11 mouse cellular contexts compared by ENCODE assay signal in genomic region chr16:10974939-10975338, GRCm38 (mm10).
DNase-seq lines count a peak whose midpoint lies in the region; ATAC-seq and TF ChIP-seq lines count a peak whose summit lies in the region.
"Had no signal": no experiment of that assay in that cellular context is flagged by ENCODE, and none has a peak within 500 bp of the region (broad histone marks: within the 10 kb centered on the region; RNA-seq: fewer than 3 reads in every experiment).

No protein-coding gene starts in this region.

- no peak overlapping the region for H3K4me2 ChIP-seq in forebrain, embryonic 14.5 days (ENCODE audit: low read length)
- H3K4me2 ChIP-seq in lung, postnatal 0 days (replicated peaks; ENCODE audit: low read depth, low read length), result no peak overlapping the region
- no peak overlapping the region for H3K4me2 ChIP-seq in embryonic facial prominence, embryonic 15.5 days (replicated peaks)
- no peak overlapping the region for H3K4me2 ChIP-seq in midbrain, embryonic 13.5 days (replicated peaks)
- H3K4me2 ChIP-seq: forebrain, embryonic 15.5 days; neural tube, embryonic 12.5 days had no signal

- ATAC-seq in forebrain, embryonic 14.5 days, result peak; percentile 62; the same call in 1 of the 2 replicates
- peak; percentile 31; the same call in 1 of the 2 replicates for ATAC-seq in lung, postnatal 0 days
- ATAC-seq in embryonic facial prominence, embryonic 15.5 days (ENCODE audit: insufficient number of reproducible peaks, low FRiP score, low TSS enrichment, low read depth), result peak; percentile 78; the same call in 1 of the 2 replicates
- peak; percentile 78; the same call in 1 of the 2 replicates for ATAC-seq in midbrain, embryonic 13.5 days
- ATAC-seq in monocyte, adult 5-6 weeks (replicated peaks; ENCODE audit: insufficient number of reproducible peaks, low FRiP score, low TSS enrichment, poor library complexity, severe bottlenecking), result no peak
- ATAC-seq: forebrain, embryonic 15.5 days had no signal

- H3K4me1 ChIP-seq in forebrain, embryonic 14.5 days (ENCODE audit: control insufficient read depth, insufficient read depth, low read length), result no peaks in the 10 kb centered on the region
- H3K4me1 ChIP-seq in forebrain, embryonic 10.5 days, result peaks cover 51% of the 10 kb centered on the region
- H3K4me1 ChIP-seq in lung, postnatal 0 days (ENCODE audit: insufficient read depth, low read depth, low read length), result peaks cover 25% of the 10 kb centered on the region
- H3K4me1 ChIP-seq in lung, adult 2 months (ENCODE audit: control insufficient read depth, insufficient read depth, low read length), result peaks cover 24% of the 10 kb centered on the region
- H3K4me1 ChIP-seq in embryonic facial prominence, embryonic 15.5 days, result peaks cover 36% of the 10 kb centered on the region
- peaks cover 12% of the 10 kb centered on the region; the same call in 1 of the 2 replicates for H3K4me1 ChIP-seq in midbrain, embryonic 13.5 days (replicated peaks)
- H3K4me1 ChIP-seq: forebrain, embryonic 15.5 days had no signal

- TF ChIP-seq EP300 in lung, postnatal 0 days (IDR thresholded peaks at IDR 0.05), result no peak

- TF ChIP-seq CTCF in lung, postnatal 0 days (IDR thresholded peaks at IDR 0.05), result no peak
- no peak for TF ChIP-seq CTCF in lung, adult 2 months (IDR thresholded peaks at IDR 0.05; ENCODE audit: insufficient read depth, low read length)

- no peak for TF ChIP-seq POLR2A in lung, adult 2 months (IDR thresholded peaks at IDR 0.05; ENCODE audit: borderline replicate concordance, extremely low read depth, low read depth, low read length)

- WGBS in forebrain, embryonic 14.5 days, result 80% methylated on average over 5 of the region's 5 CpGs
- WGBS in forebrain, embryonic 10.5 days, result 70% methylated on average over 5 of the region's 5 CpGs
- 72% methylated on average over 5 of the region's 5 CpGs for WGBS in lung, postnatal 0 days
- WGBS in lung, adult 2 months, result 62% methylated on average over 5 of the region's 5 CpGs
- WGBS in embryonic facial prominence, embryonic 15.5 days, result 64% methylated on average over 5 of the region's 5 CpGs
- 77% methylated on average over 5 of the region's 5 CpGs for WGBS in midbrain, embryonic 13.5 days

- no peak overlapping the region for H3K9ac ChIP-seq in forebrain, embryonic 14.5 days (ENCODE audit: low read length)
- H3K9ac ChIP-seq in lung, postnatal 0 days (replicated peaks; ENCODE audit: low read depth), result no peak overlapping the region
- H3K9ac ChIP-seq in embryonic facial prominence, embryonic 15.5 days, result no peak overlapping the region
- no peak overlapping the region for H3K9ac ChIP-seq in midbrain, embryonic 13.5 days (replicated peaks)
- H3K9ac ChIP-seq: forebrain, embryonic 15.5 days; neural tube, embryonic 12.5 days had no signal

- H3K27ac ChIP-seq in forebrain, embryonic 14.5 days (ENCODE audit: low read depth, low read length), result no peak overlapping the region
- H3K27ac ChIP-seq in forebrain, embryonic 10.5 days, result no peak overlapping the region
- no peak overlapping the region for H3K27ac ChIP-seq in lung, postnatal 0 days (ENCODE audit: low read length)
- no peak overlapping the region for H3K27ac ChIP-seq in embryonic facial prominence, embryonic 15.5 days (replicated peaks)
- no peak overlapping the region for H3K27ac ChIP-seq in midbrain, embryonic 13.5 days
- H3K27ac ChIP-seq: forebrain, embryonic 15.5 days; neural tube, embryonic 12.5 days had no signal

- H3K36me3 ChIP-seq in forebrain, embryonic 14.5 days (ENCODE audit: control insufficient read depth, insufficient read depth, low read length), result no peaks in the 10 kb centered on the region
- peaks cover 9% of the 10 kb centered on the region; the same call in 1 of the 2 replicates for H3K36me3 ChIP-seq in forebrain, embryonic 10.5 days (replicated peaks)
- peaks cover 10% of the 10 kb centered on the region; the same call in 1 of the 2 replicates for H3K36me3 ChIP-seq in lung, postnatal 0 days (ENCODE audit: insufficient read depth, low read length)
- peaks cover 3% of the 10 kb centered on the region; the same call in 1 of the 2 replicates for H3K36me3 ChIP-seq in embryonic facial prominence, embryonic 15.5 days
- H3K36me3 ChIP-seq in midbrain, embryonic 13.5 days, result no peaks in the 10 kb centered on the region; the same call in 1 of the 2 replicates
- H3K36me3 ChIP-seq: forebrain, embryonic 15.5 days; neural tube, embryonic 12.5 days had no signal

- no peak for DNase-seq in forebrain, embryonic 14.5 days (ENCODE audit: low spot score)
- no peak for DNase-seq in forebrain, embryonic 10.5 days (ENCODE audit: extremely low spot score, low spot score)
- DNase-seq in lung, postnatal 0 days (ENCODE audit: low spot score), result no peak
- DNase-seq in lung, adult 2 months, result no peak
- DNase-seq in T-cell, adult 2 months (ENCODE audit: low spot score), result no peak
- DNase-seq: lung, postnatal 10 days had no signal

- H3K9me3 ChIP-seq in forebrain, embryonic 14.5 days (replicated peaks; ENCODE audit: control insufficient read depth, low read length), result no peaks in the 10 kb centered on the region
- 0 out of 2 replicates have a peak, but pooled peaks cover 3% of the 10 kb centered on the region for H3K9me3 ChIP-seq in forebrain, embryonic 10.5 days
- no peaks in the 10 kb centered on the region for H3K9me3 ChIP-seq in lung, postnatal 0 days (ENCODE audit: low read length)
- no peaks in the 10 kb centered on the region for H3K9me3 ChIP-seq in embryonic facial prominence, embryonic 15.5 days (replicated peaks)
- no peaks in the 10 kb centered on the region for H3K9me3 ChIP-seq in midbrain, embryonic 13.5 days
- H3K9me3 ChIP-seq: forebrain, embryonic 15.5 days; neural tube, embryonic 12.5 days had no signal

- H3K4me3 ChIP-seq in forebrain, embryonic 14.5 days (ENCODE audit: low read depth, low read length), result no peak overlapping the region
- no peak overlapping the region for H3K4me3 ChIP-seq in forebrain, embryonic 10.5 days
- H3K4me3 ChIP-seq in lung, postnatal 0 days (ENCODE audit: low read depth, low read length), result no peak overlapping the region
- no peak overlapping the region for H3K4me3 ChIP-seq in lung, adult 2 months (replicated peaks; ENCODE audit: extremely low read depth, low read depth, low read length)
- H3K4me3 ChIP-seq in embryonic facial prominence, embryonic 15.5 days (replicated peaks), result no peak overlapping the region
- no peak overlapping the region for H3K4me3 ChIP-seq in midbrain, embryonic 13.5 days (replicated peaks)
- H3K4me3 ChIP-seq: forebrain, embryonic 15.5 days; neural tube, embryonic 12.5 days had no signal

- no peaks in the 10 kb centered on the region for H3K27me3 ChIP-seq in forebrain, embryonic 14.5 days (replicated peaks; ENCODE audit: control insufficient read depth, insufficient read depth, low read length)
- H3K27me3 ChIP-seq in forebrain, embryonic 10.5 days (ENCODE audit: poor library complexity, severe bottlenecking), result no peaks in the 10 kb centered on the region
- H3K27me3 ChIP-seq in lung, postnatal 0 days (replicated peaks; ENCODE audit: insufficient read depth, low read length), result no peaks in the 10 kb centered on the region
- no peaks in the 10 kb centered on the region for H3K27me3 ChIP-seq in embryonic facial prominence, embryonic 15.5 days
- H3K27me3 ChIP-seq in midbrain, embryonic 13.5 days, result no peaks in the 10 kb centered on the region
- H3K27me3 ChIP-seq: forebrain, embryonic 15.5 days; neural tube, embryonic 12.5 days had no signal
